Mouse (Mus musculus) myocyte (in vitro differentiated cells): ENCODE results near the gene Bace1. TPM values are rescaled to one million over a fixed set of nuclear protein-coding genes. Genes with fewer than 3 reads are reported as not detected.

Experiments
- H3K27me3 ChIP-seq: one replicate; pipeline ENCODE4 v1.6.1; 2011; ENCODE audit not compliant: control insufficient read depth, insufficient read depth, insufficient read length
- H3K36me3 ChIP-seq: one replicate; pipeline ENCODE4 v1.6.1; 2011; ENCODE audit not compliant: control insufficient read depth, insufficient read depth
- H3K4me2 ChIP-seq: one replicate; pipeline ENCODE4 v1.6.1; 2011; ENCODE audit warnings: low read depth, control low read depth
- H3K4me3 ChIP-seq: one replicate; pipeline ENCODE4 v1.5.1; 2011; ENCODE audit warnings: mild to moderate bottlenecking, control low read depth, moderate library complexity
- H3K79me2 ChIP-seq: one replicate; pipeline ENCODE4 v1.6.1; 2011; ENCODE audit not compliant: control insufficient read depth, insufficient read depth
- H3ac ChIP-seq: one replicate; pipeline ENCODE4 v1.6.1; 2011; ENCODE audit not compliant: control insufficient read depth, insufficient read length
- CEBPB ChIP-seq: IDR thresholded peaks from 2 replicates; pipeline ENCODE4 v1.6.1; 2011; ENCODE audit warnings: mild to moderate bottlenecking, moderate library complexity; ENCODE audit not compliant: poor library complexity, insufficient read depth, severe bottlenecking
- E2F4 ChIP-seq: IDR thresholded peaks from one replicate; pipeline ENCODE4 v1.6.1; 2011; ENCODE audit warnings: mild to moderate bottlenecking, control low read depth, moderate library complexity; ENCODE audit not compliant: insufficient read depth
- MAX ChIP-seq: IDR thresholded peaks from one replicate; pipeline ENCODE4 v1.6.1; 2011; ENCODE audit warnings: low read depth, mild to moderate bottlenecking, control low read depth
- MYOD1 ChIP-seq, 3 experiments: IDR thresholded peaks; one replicate each; pipeline ENCODE4 v1.6.1; 2011; ENCODE audit warnings: control low read depth in 2 of 3, low read depth in 2 of 3, mild to moderate bottlenecking in 2 of 3, moderate library complexity in 1 of 3; ENCODE audit not compliant: insufficient read length in 2 of 3, control insufficient read depth in 1 of 3
- MYOG ChIP-seq, 3 experiments: IDR thresholded peaks; one replicate each; pipeline ENCODE4 v1.6.1; 2011; ENCODE audit warnings: control low read depth in 2 of 3, low read depth in 2 of 3, mild to moderate bottlenecking in 2 of 3; ENCODE audit not compliant: insufficient read length in 2 of 3, control insufficient read depth in 1 of 3, insufficient read depth in 1 of 3
- POLR2A ChIP-seq: IDR thresholded peaks from one replicate; pipeline ENCODE4 v1.6.1; 2011; ENCODE audit warnings: low read depth, mild to moderate bottlenecking, control low read depth, moderate library complexity; ENCODE audit not compliant: insufficient read length
- POLR2AphosphoS2 ChIP-seq: IDR thresholded peaks from one replicate; pipeline ENCODE4 v1.6.1; 2011; ENCODE audit warnings: low read depth, control low read depth; ENCODE audit not compliant: insufficient read length
- REST ChIP-seq: IDR thresholded peaks from one replicate; pipeline ENCODE4 v1.6.1; 2011; ENCODE audit warnings: mild to moderate bottlenecking, control low read depth, moderate library complexity; ENCODE audit not compliant: insufficient read depth, insufficient read length
- SRF ChIP-seq: IDR thresholded peaks from one replicate; pipeline ENCODE4 v1.6.1; 2011; ENCODE audit warnings: low read depth; ENCODE audit not compliant: control insufficient read depth, insufficient read length
- TCF12 ChIP-seq: IDR thresholded peaks from one replicate; pipeline ENCODE4 v1.6.1; 2011; ENCODE audit warnings: mild to moderate bottlenecking, control low read depth; ENCODE audit not compliant: poor library complexity, insufficient read depth, severe bottlenecking
- TCF3 ChIP-seq: IDR thresholded peaks from one replicate; pipeline ENCODE4 v1.6.1; 2011; ENCODE audit warnings: low read depth, control low read depth; ENCODE audit not compliant: insufficient read length
- USF1 ChIP-seq: IDR thresholded peaks from one replicate; pipeline ENCODE4 v1.6.1; 2011; ENCODE audit warnings: low read depth, mild to moderate bottlenecking, control low read depth, moderate library complexity
- polyA plus RNA-seq: library from polyadenylated mRNA; unstranded; fragments of >200 nt; fragmentation: generic; extraction: Trizol; gene quantifications from one replicate; pipeline ENCODE4 v1.2.1, GENCODE M21; 2012; ENCODE audit warnings: missing spikeins

The Bace1 gene
- polyA plus RNA-seq, 1 experiment: 14.5 TPM

- no peak overlapping the region for H3ac ChIP-seq
- H3K4me3 ChIP-seq: no peak overlapping the region
- no peaks in the 10 kb centered on the region for H3K36me3 ChIP-seq
- no peak overlapping the region for H3K4me2 ChIP-seq
- H3K79me2 ChIP-seq: no peaks in the 10 kb centered on the region
- TF ChIP-seq E2F4 (no peak), POLR2A (no peak), CEBPB (no peak), TCF3 (no peak), MYOD1 (IDR thresholded peaks at IDR 0.05; ENCODE audit: control insufficient read depth in 1 of 3, insufficient read length in 2 of 3, low read depth in 2 of 3) (no peak), TCF12 (no peak), REST (no peak), SRF (no peak)
- H3K27me3 ChIP-seq: no peaks in the 10 kb centered on the region
These were observed 31.5 kb upstream of the Bace1 start for GRCm38 (mm10) chr9:45806847-45807246.

DNA sequence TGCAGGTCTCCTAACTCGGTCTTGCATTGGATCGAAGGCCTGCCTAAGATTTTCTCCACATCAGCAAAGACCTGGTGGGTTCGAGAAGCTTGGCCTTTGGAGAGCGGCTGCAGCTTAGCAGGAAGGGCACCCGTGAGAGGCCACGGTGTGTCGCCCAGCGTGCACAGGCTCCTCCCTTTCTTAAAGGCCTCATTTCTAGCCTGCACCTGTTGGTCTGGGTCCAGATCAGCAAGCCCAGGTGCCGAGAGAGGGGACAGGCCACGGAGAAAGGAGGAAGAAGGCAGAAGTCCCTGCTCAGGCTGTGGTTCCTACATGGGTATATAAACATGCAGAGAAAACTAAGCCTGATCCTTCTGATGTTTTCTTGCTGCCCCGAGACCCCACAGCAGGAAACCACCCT, 31.0 kb upstream of the Bace1 start:
- Histone ChIP-seq H3ac (no peak overlapping the region), H3K79me2 (no peaks in the 10 kb centered on the region), H3K36me3 (no peaks in the 10 kb centered on the region), H3K27me3 (no peaks in the 10 kb centered on the region), H3K4me2 (no peak overlapping the region), H3K4me3 (no peak overlapping the region)
- TF ChIP-seq POLR2AphosphoS2: no peak
- TF ChIP-seq USF1: no peak
- no peak for TF ChIP-seq TCF12
- TF ChIP-seq MYOD1 (IDR thresholded peaks at IDR 0.05; ENCODE audit: control insufficient read depth in 1 of 3, insufficient read length in 2 of 3, low read depth in 2 of 3): no peak
- no peak for TF ChIP-seq E2F4
- no peak for TF ChIP-seq CEBPB
- TF ChIP-seq MYOG (IDR thresholded peaks at IDR 0.05; ENCODE audit: control insufficient read depth in 1 of 3, insufficient read depth in 1 of 3, insufficient read length in 2 of 3, low read depth in 2 of 3): no peak
- TF ChIP-seq MAX: no peak
- TF ChIP-seq SRF: no peak
- TF ChIP-seq REST: no peak
- TF ChIP-seq TCF3: no peak
- TF ChIP-seq POLR2A: no peak

GRCm38 (mm10) chr9:45807761-45808160, 30.6 kb upstream of the Bace1 start:
- no peaks in the 10 kb centered on the region for H3K27me3 ChIP-seq
- TF ChIP-seq SRF (no peak), POLR2A (no peak), USF1 (no peak), MYOG (IDR thresholded peaks at IDR 0.05; ENCODE audit: control insufficient read depth in 1 of 3, insufficient read depth in 1 of 3, insufficient read length in 2 of 3, low read depth in 2 of 3) (no peak), E2F4 (no peak), TCF12 (no peak), TCF3 (no peak)
- H3K36me3 ChIP-seq: no peaks in the 10 kb centered on the region
- no peaks in the 10 kb centered on the region for H3K79me2 ChIP-seq
- no peak overlapping the region for H3ac ChIP-seq
- H3K4me2 ChIP-seq: no peak overlapping the region
- no peak overlapping the region for H3K4me3 ChIP-seq

- H3K4me3 ChIP-seq: no peak overlapping the region
- H3ac ChIP-seq: no peak overlapping the region
- H3K27me3 ChIP-seq: no peaks in the 10 kb centered on the region
- no peaks in the 10 kb centered on the region for H3K79me2 ChIP-seq
- no peak for TF ChIP-seq TCF12
- TF ChIP-seq CEBPB: no peak
- no peak for TF ChIP-seq POLR2A
- no peak for TF ChIP-seq MYOG (IDR thresholded peaks at IDR 0.05; ENCODE audit: control insufficient read depth in 1 of 3, insufficient read depth in 1 of 3, insufficient read length in 2 of 3, low read depth in 2 of 3)
- TF ChIP-seq SRF: no peak
- no peak for TF ChIP-seq USF1
- H3K4me2 ChIP-seq: no peak overlapping the region
- no peaks in the 10 kb centered on the region for H3K36me3 ChIP-seq
These were observed 26.4 kb upstream of the Bace1 start for GRCm38 (mm10) chr9:45811946-45812345.

DNA sequence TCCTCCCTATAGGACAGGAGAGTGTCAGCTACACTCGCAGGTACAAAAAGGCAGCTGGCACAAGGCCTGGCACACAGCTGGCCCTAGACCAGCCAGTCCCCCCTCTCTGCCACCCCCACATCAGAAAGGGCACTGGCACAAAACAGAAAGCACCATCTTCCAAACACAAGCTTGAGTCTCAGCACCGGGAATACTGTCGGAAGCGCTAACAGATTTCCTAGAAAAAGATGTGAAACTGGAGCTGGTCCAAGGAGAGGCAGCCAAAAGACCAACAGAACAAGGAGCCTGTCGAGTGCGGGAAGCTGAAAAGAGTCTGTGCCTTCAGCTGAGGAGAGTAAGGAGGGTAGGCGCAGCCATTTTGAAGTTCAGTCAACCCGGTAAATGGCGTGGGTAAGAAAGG, 23.3 kb upstream of the Bace1 start:
- H3K36me3 ChIP-seq: no peaks in the 10 kb centered on the region
- no peak overlapping the region for H3ac ChIP-seq
- H3K4me2 ChIP-seq: no peak overlapping the region
- no peak overlapping the region for H3K4me3 ChIP-seq
- no peak for TF ChIP-seq MYOG (IDR thresholded peaks at IDR 0.05; ENCODE audit: control insufficient read depth in 1 of 3, insufficient read depth in 1 of 3, insufficient read length in 2 of 3, low read depth in 2 of 3)
- no peak for TF ChIP-seq E2F4
- TF ChIP-seq SRF: no peak
- TF ChIP-seq TCF3: no peak
- no peak for TF ChIP-seq CEBPB
- TF ChIP-seq TCF12: no peak
- TF ChIP-seq USF1: no peak
- no peak for TF ChIP-seq MAX
- H3K79me2 ChIP-seq: no peaks in the 10 kb centered on the region
- H3K27me3 ChIP-seq: no peaks in the 10 kb centered on the region
